Mouse (Mus musculus): ENCODE data around the gene Rtn2. TPM values are rescaled to one million over a fixed set of nuclear protein-coding genes. Genes with fewer than 3 reads are reported as not detected.

Gene Rtn2
- polyA plus RNA-seq, 1 experiment from 2014 or later, result 7.1 TPM

GRCm38 (mm10) chr7:19341761-19342409 lies 59.5 kb downstream of the Rtn2 start:
- no peak overlapping the region for H3K9ac ChIP-seq (ENCODE audit: low read depth, low read length)

GRCm38 (mm10) chr7:19342481-19343027 lies 60.1 kb downstream of the Rtn2 start:
- no peak overlapping the region for H3K9ac ChIP-seq (ENCODE audit: low read depth, low read length)
- peak overlapping the region; percentile 68 for H3K4me2 ChIP-seq (replicated peaks; ENCODE audit: low read depth)
- H3K4me3 ChIP-seq (ENCODE audit: low read depth, low read length), result peak overlapping the region; percentile 33
- peaks cover 5% of the 10 kb centered on the region; the same call in 1 of the 2 replicates for H3K27me3 ChIP-seq (replicated peaks; ENCODE audit: control insufficient read depth, insufficient read depth, low read length)
- no peaks in the 10 kb centered on the region for H3K36me3 ChIP-seq (ENCODE audit: control insufficient read depth, insufficient read depth)
- TF ChIP-seq CTCF (IDR thresholded peaks at IDR 0.05; ENCODE audit: low read depth), result peak; percentile 98
- H3K4me1 ChIP-seq (replicated peaks; ENCODE audit: control insufficient read depth, insufficient read depth, low read length), result 0 out of 2 replicates have a peak, but pooled peaks cover 5% of the 10 kb centered on the region
- ATAC-seq, result no peak
- H3K9me3 ChIP-seq (ENCODE audit: control insufficient read depth), result no peaks in the 10 kb centered on the region
- no peak overlapping the region for H3K27ac ChIP-seq (ENCODE audit: low read depth, low read length)
- WGBS, result under 1% methylated on average over 27 of the region's 27 CpGs

More at GRCm38 (mm10) chr7:19341761-19342409, 59.5 kb downstream of the Rtn2 start:
- H3K27me3 ChIP-seq (replicated peaks; ENCODE audit: control insufficient read depth, insufficient read depth, low read length), result peaks cover 5% of the 10 kb centered on the region; the same call in 1 of the 2 replicates
- no peak for TF ChIP-seq CTCF (IDR thresholded peaks at IDR 0.05; ENCODE audit: low read depth)
- H3K9me3 ChIP-seq (ENCODE audit: control insufficient read depth), result no peaks in the 10 kb centered on the region
- no peaks in the 10 kb centered on the region for H3K36me3 ChIP-seq (ENCODE audit: control insufficient read depth, insufficient read depth)
- H3K4me2 ChIP-seq (replicated peaks; ENCODE audit: low read depth), result peak overlapping the region; percentile 68
- ATAC-seq, result no peak
- peak overlapping the region; percentile 33 for H3K4me3 ChIP-seq (ENCODE audit: low read depth, low read length)
- 0 out of 2 replicates have a peak, but pooled peaks cover 5% of the 10 kb centered on the region for H3K4me1 ChIP-seq (replicated peaks; ENCODE audit: control insufficient read depth, insufficient read depth, low read length)
- WGBS, result under 1% methylated on average over 41 of the region's 41 CpGs
- no peak overlapping the region for H3K27ac ChIP-seq (ENCODE audit: low read depth, low read length)

GRCm38 (mm10) chr7:19343210-19343808 lies 60.9 kb downstream of the Rtn2 start:
- Histone ChIP-seq H3K9me3 (ENCODE audit: control insufficient read depth) (no peaks in the 10 kb centered on the region), H3K4me2 (replicated peaks; ENCODE audit: low read depth) (peak overlapping the region; percentile 68)
- WGBS, result under 1% methylated on average over 11 of the region's 11 CpGs

GRCm38 (mm10) chr7:19344237-19344847 lies 61.9 kb downstream of the Rtn2 start, which contains the start of gene Ercc1:
TSS of gene Ercc1 (plus strand) at chr7:19344778.
- H3K27ac ChIP-seq (ENCODE audit: low read depth, low read length), result peak within 1 kb of the TSS; percentile 70
- peak; percentile 29 for ATAC-seq
- peak within 1 kb of the TSS; percentile 68 for H3K4me2 ChIP-seq (replicated peaks; ENCODE audit: low read depth)
- WGBS, result 19% methylated on average over 12 of the region's 12 CpGs
- peaks cover 5% of the 10 kb centered on the region; the same call in 1 of the 2 replicates for H3K27me3 ChIP-seq (replicated peaks; ENCODE audit: control insufficient read depth, insufficient read depth, low read length)
- peak within 1 kb of the TSS; percentile 66 for H3K9ac ChIP-seq (ENCODE audit: low read depth, low read length)
- no peaks in the 10 kb centered on the region for H3K9me3 ChIP-seq (ENCODE audit: control insufficient read depth)
- peaks cover 8% of the 10 kb centered on the region; the same call in 1 of the 2 replicates for H3K36me3 ChIP-seq (ENCODE audit: control insufficient read depth, insufficient read depth)
- peak within 1 kb of the TSS; percentile 79 for H3K4me3 ChIP-seq (ENCODE audit: low read depth, low read length)
- no peak for TF ChIP-seq CTCF (IDR thresholded peaks at IDR 0.05; ENCODE audit: low read depth)
- H3K4me1 ChIP-seq (replicated peaks; ENCODE audit: control insufficient read depth, insufficient read depth, low read length), result 0 out of 2 replicates have a peak, but pooled peaks cover 5% of the 10 kb centered on the region

More at GRCm38 (mm10) chr7:19343210-19343808, 60.9 kb downstream of the Rtn2 start:
- no peaks in the 10 kb centered on the region; the same call in 1 of the 2 replicates for H3K36me3 ChIP-seq (ENCODE audit: control insufficient read depth, insufficient read depth)
- H3K27ac ChIP-seq (ENCODE audit: low read depth, low read length), result no peak overlapping the region
- no peak for ATAC-seq
- peak; percentile 96 for TF ChIP-seq CTCF (IDR thresholded peaks at IDR 0.05; ENCODE audit: low read depth)
- H3K9ac ChIP-seq (ENCODE audit: low read depth, low read length), result no peak overlapping the region
- H3K4me3 ChIP-seq (ENCODE audit: low read depth, low read length), result no peak overlapping the region
- H3K4me1 ChIP-seq (replicated peaks; ENCODE audit: control insufficient read depth, insufficient read depth, low read length), result 0 out of 2 replicates have a peak, but pooled peaks cover 5% of the 10 kb centered on the region
- peaks cover 5% of the 10 kb centered on the region; the same call in 1 of the 2 replicates for H3K27me3 ChIP-seq (replicated peaks; ENCODE audit: control insufficient read depth, insufficient read depth, low read length)

- H3K4me3 ChIP-seq (ENCODE audit: low read depth, low read length), result peak overlapping the region; percentile 79
- peak overlapping the region; percentile 68 for H3K4me2 ChIP-seq (replicated peaks; ENCODE audit: low read depth)
- H3K27me3 ChIP-seq (replicated peaks; ENCODE audit: control insufficient read depth, insufficient read depth, low read length), result peaks cover 5% of the 10 kb centered on the region; the same call in 1 of the 2 replicates
- ATAC-seq, result peak; percentile 95
- H3K4me1 ChIP-seq (replicated peaks; ENCODE audit: control insufficient read depth, insufficient read depth, low read length), result 0 out of 2 replicates have a peak, but pooled peaks cover 5% of the 10 kb centered on the region
- H3K27ac ChIP-seq (ENCODE audit: low read depth, low read length), result peak overlapping the region; percentile 70
- H3K9ac ChIP-seq (ENCODE audit: low read depth, low read length), result peak overlapping the region; percentile 66
- H3K9me3 ChIP-seq (ENCODE audit: control insufficient read depth), result no peaks in the 10 kb centered on the region
- peaks cover 11% of the 10 kb centered on the region; the same call in 1 of the 2 replicates for H3K36me3 ChIP-seq (ENCODE audit: control insufficient read depth, insufficient read depth)
- under 1% methylated on average over 31 of the region's 31 CpGs for WGBS
- no peak for TF ChIP-seq CTCF (IDR thresholded peaks at IDR 0.05; ENCODE audit: low read depth)
These were observed 62.6 kb downstream of the Rtn2 start for GRCm38 (mm10) chr7:19344938-19345471.

Other genes starting within 250 kb of the Rtn2 start
- not detected in 2 replicates for gene Rsph6a, start 227.9 kb upstream of the Rtn2 start, polyA plus RNA-seq (2015; fragmentation: Nextera tagmentation; extraction: Ambion mirVana)
- gene Dmwd, start 206.4 kb upstream of the Rtn2 start, polyA plus RNA-seq (2015; fragmentation: Nextera tagmentation; extraction: Ambion mirVana), result 4.7 and 5.4 TPM in 2 replicates
- gene Dmpk, start 198.8 kb upstream of the Rtn2 start, polyA plus RNA-seq (2015; fragmentation: Nextera tagmentation; extraction: Ambion mirVana), result 50.8 and 60.4 TPM in 2 replicates
- 4.6 and 5.1 TPM in 2 replicates for gene Six5, start 188.0 kb upstream of the Rtn2 start, polyA plus RNA-seq (2015; fragmentation: Nextera tagmentation; extraction: Ambion mirVana)
- gene Gm4969, start 164.3 kb upstream of the Rtn2 start, polyA plus RNA-seq (2015; fragmentation: Nextera tagmentation; extraction: Ambion mirVana), result 0.38 and 0.39 TPM in 2 replicates
- gene Fbxo46, start 162.8 kb upstream of the Rtn2 start, polyA plus RNA-seq (2015; fragmentation: Nextera tagmentation; extraction: Ambion mirVana), result 4.8 and 5.1 TPM in 2 replicates
- gene Qpctl, start 133.3 kb upstream of the Rtn2 start, polyA plus RNA-seq (2015; fragmentation: Nextera tagmentation; extraction: Ambion mirVana), result 7.3 and 8.1 TPM in 2 replicates
- 66.3 and 69.6 TPM in 2 replicates for gene Snrpd2, start 132.9 kb upstream of the Rtn2 start, polyA plus RNA-seq (2015; fragmentation: Nextera tagmentation; extraction: Ambion mirVana)
- gene Gipr, start 116.5 kb upstream of the Rtn2 start, polyA plus RNA-seq (2015; fragmentation: Nextera tagmentation; extraction: Ambion mirVana), result 0.48 and 0.67 TPM in 2 replicates
- 5.0 and 5.1 TPM in 2 replicates for gene Eml2, start 106.2 kb upstream of the Rtn2 start, polyA plus RNA-seq (2015; fragmentation: Nextera tagmentation; extraction: Ambion mirVana)
- gene Gpr4, start 70.1 kb upstream of the Rtn2 start, polyA plus RNA-seq (2015; fragmentation: Nextera tagmentation; extraction: Ambion mirVana), result 1.3 and 1.6 TPM in 2 replicates
- gene Opa3, start 54.3 kb upstream of the Rtn2 start, polyA plus RNA-seq (2015; fragmentation: Nextera tagmentation; extraction: Ambion mirVana), result 26.5 and 27.5 TPM in 2 replicates
- gene Vasp, start 10.8 kb upstream of the Rtn2 start, polyA plus RNA-seq (2015; fragmentation: Nextera tagmentation; extraction: Ambion mirVana), result 98.5 and 106 TPM in 2 replicates
- 0.12 and 0.14 TPM in 2 replicates for gene Ppm1n, start 2.6 kb upstream of the Rtn2 start, polyA plus RNA-seq (2015; fragmentation: Nextera tagmentation; extraction: Ambion mirVana)
- gene Fosb, start 27.4 kb downstream of the Rtn2 start, polyA plus RNA-seq (2015; fragmentation: Nextera tagmentation; extraction: Ambion mirVana), result 0.12 and 0.54 TPM in 2 replicates
- 22.1 and 27.1 TPM in 2 replicates for gene Ercc1, start 62.2 kb downstream of the Rtn2 start, polyA plus RNA-seq (2015; fragmentation: Nextera tagmentation; extraction: Ambion mirVana)
- 8.3 and 9.7 TPM in 2 replicates for gene Cd3eap, start 76.9 kb downstream of the Rtn2 start, polyA plus RNA-seq (2015; fragmentation: Nextera tagmentation; extraction: Ambion mirVana)
- 1.4 TPM in 2 replicates for gene Ppp1r13l, start 77.1 kb downstream of the Rtn2 start, polyA plus RNA-seq (2015; fragmentation: Nextera tagmentation; extraction: Ambion mirVana)
- 6.2 and 8.7 TPM in 2 replicates for gene Ercc2, start 99.4 kb downstream of the Rtn2 start, polyA plus RNA-seq (2015; fragmentation: Nextera tagmentation; extraction: Ambion mirVana)
- gene Klc3, start 121.5 kb downstream of the Rtn2 start, polyA plus RNA-seq (2015; fragmentation: Nextera tagmentation; extraction: Ambion mirVana), result 1.6 TPM in 2 replicates
- gene Ckm, start 122.2 kb downstream of the Rtn2 start, polyA plus RNA-seq (2015; fragmentation: Nextera tagmentation; extraction: Ambion mirVana), result 25.2 and 26.2 TPM in 2 replicates
- 4.2 and 4.7 TPM in 2 replicates for gene Mark4, start 176.2 kb downstream of the Rtn2 start, polyA plus RNA-seq (2015; fragmentation: Nextera tagmentation; extraction: Ambion mirVana)
- 1.1 and 1.9 TPM in 2 replicates for gene Exoc3l2, start 180.7 kb downstream of the Rtn2 start, polyA plus RNA-seq (2015; fragmentation: Nextera tagmentation; extraction: Ambion mirVana)
- gene Bloc1s3, start 225.7 kb downstream of the Rtn2 start, polyA plus RNA-seq (2015; fragmentation: Nextera tagmentation; extraction: Ambion mirVana), result 3.4 TPM in 2 replicates
- gene Trappc6a, start 225.8 kb downstream of the Rtn2 start, polyA plus RNA-seq (2015; fragmentation: Nextera tagmentation; extraction: Ambion mirVana), result 108 and 118 TPM in 2 replicates
- not detected in 2 replicates for gene Nkpd1, start 235.2 kb downstream of the Rtn2 start, polyA plus RNA-seq (2015; fragmentation: Nextera tagmentation; extraction: Ambion mirVana)

Data from intestine, postnatal 0 days (tissue).